Mouse (Mus musculus) intestine, embryonic 16.5 days (tissue): ENCODE measurements around the gene Bcl11a. TPM values are rescaled to one million over a fixed set of nuclear protein-coding genes. Genes with fewer than 3 reads are reported as not detected.

Source experiments
- ATAC-seq: fragments of 200-750 bp; cut with Nextera tagmentation; 2 replicates; pipeline ENCODE4 v1.8.0; 2017; ENCODE audit warnings: moderate TSS enrichment, moderate library complexity
- H3K27ac ChIP-seq: fragments of 300-500 bp; sonication (generic); 2 replicates; pipeline ENCODE4 v1.5.1; 2014; ENCODE audit warnings: mild to moderate bottlenecking, low read length
- H3K27me3 ChIP-seq: fragments of 300-500 bp; sonication (generic); replicated peaks from 2 replicates; pipeline ENCODE4 v1.6.1; 2014; ENCODE audit warnings: low read length, control low read depth, mixed read lengths; ENCODE audit not compliant: control insufficient read depth, insufficient read depth
- H3K36me3 ChIP-seq: fragments of 300-500 bp; sonication (generic); 2 replicates; pipeline ENCODE4 v1.6.1; 2014; ENCODE audit warnings: low read length, control low read depth; ENCODE audit not compliant: control insufficient read depth, insufficient read depth
- H3K4me1 ChIP-seq: fragments of 300-500 bp; sonication (generic); 2 replicates; pipeline ENCODE4 v1.6.1; 2014; ENCODE audit warnings: low read length, control low read depth, mixed read lengths; ENCODE audit not compliant: control insufficient read depth, insufficient read depth
- H3K4me2 ChIP-seq: fragments of 300-500 bp; sonication (generic); 2 replicates; pipeline ENCODE4 v1.6.1; 2014; ENCODE audit warnings: low read depth, low read length, control low read depth
- H3K4me3 ChIP-seq: fragments of 300-500 bp; sonication (generic); 2 replicates; pipeline ENCODE4 v1.5.1; 2014; ENCODE audit warnings: mild to moderate bottlenecking, low read length
- H3K9ac ChIP-seq: fragments of 300-500 bp; sonication (generic); 2 replicates; pipeline ENCODE4 v1.6.1; 2014; ENCODE audit warnings: low read depth, low read length
- H3K9me3 ChIP-seq: fragments of 300-500 bp; sonication (generic); 2 replicates; pipeline ENCODE4 v1.6.1; 2016; ENCODE audit warnings: low read length, control low read depth; ENCODE audit not compliant: control insufficient read depth
- WGBS: fragments of 180-500 bp; shearing (Covaris S2); extraction: QIAGEN DNeasy Blood & Tissue Kit; methylation state at CpG from one replicate; pipeline ENCODE4 v1.1.7; 2014; 5-methylcytosine and 5-hydroxymethylcytosine counted together
- polyA plus RNA-seq: library from polyadenylated mRNA; unstranded; fragments of >200 nt; fragmentation: Nextera tagmentation; extraction: Ambion mirVana; gene quantifications from 2 replicates; pipeline ENCODE4 v1.2.1, GENCODE M21; 2015

Gene Bcl11a
- polyA plus RNA-seq, 1 experiment from 2014 or later = 14.8 TPM

DNA sequence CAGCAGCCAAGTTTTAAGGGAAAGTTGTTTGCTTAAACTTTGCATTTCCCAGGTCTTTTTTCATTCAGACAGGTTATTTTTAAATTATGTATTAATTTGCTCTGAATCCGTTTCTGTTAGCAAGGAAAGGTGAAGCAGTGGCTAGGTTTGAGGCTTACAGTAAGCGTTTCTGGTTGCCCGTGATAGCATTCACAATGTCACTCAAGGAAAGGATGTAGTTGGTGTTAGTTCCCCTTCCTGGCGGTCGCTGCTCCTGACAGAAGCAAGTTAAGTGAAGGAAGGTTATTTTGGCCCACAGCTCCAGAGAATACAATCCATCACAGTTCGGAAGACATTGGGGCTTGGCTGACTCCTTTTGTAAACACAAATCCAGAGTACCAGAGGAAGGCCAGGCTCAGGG, 61.6 kb downstream of the Bcl11a start:
- Histone ChIP-seq H3K9me3 (peaks cover 6% of the 10 kb centered on the region; the same call in 1 of the 2 replicates), H3K27ac (no peak overlapping the region), H3K36me3 (0 out of 2 replicates have a peak, but pooled peaks cover 3% of the 10 kb centered on the region), H3K27me3 (no peaks in the 10 kb centered on the region), H3K4me2 (no peak overlapping the region), H3K9ac (no peak overlapping the region), H3K4me3 (no peak overlapping the region), H3K4me1 (peaks cover 8% of the 10 kb centered on the region)
- WGBS = 69% methylated on average over 6 of the region's 6 CpGs
- no peak for ATAC-seq

DNA sequence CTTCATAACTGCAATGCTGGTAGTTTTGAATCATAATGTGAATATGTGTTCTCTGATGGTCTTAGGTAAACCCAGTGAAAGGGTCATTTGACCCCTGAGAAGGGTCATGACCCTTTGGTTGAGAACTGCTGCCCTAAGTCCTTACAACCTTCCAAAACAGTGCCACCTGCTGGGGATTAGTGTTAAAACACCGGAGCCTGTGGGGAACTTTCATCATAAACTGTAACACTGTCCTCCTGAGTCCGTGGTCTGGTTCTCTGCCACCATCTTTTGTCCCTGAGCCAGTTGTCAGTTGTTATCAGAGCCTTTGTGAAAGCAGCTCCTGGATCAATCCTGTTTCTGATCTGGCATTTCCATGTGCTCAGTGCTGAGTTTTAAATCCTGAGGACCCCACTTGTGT, 62.1 kb downstream of the Bcl11a start:
- H3K27ac ChIP-seq = no peak overlapping the region
- H3K27me3 ChIP-seq = no peaks in the 10 kb centered on the region
- H3K4me1 ChIP-seq = peaks cover 8% of the 10 kb centered on the region
- H3K9me3 ChIP-seq = peaks cover 6% of the 10 kb centered on the region; the same call in 1 of the 2 replicates
- no peak overlapping the region for H3K4me3 ChIP-seq
- no peak overlapping the region for H3K9ac ChIP-seq
- WGBS = 95% methylated on average over 2 of the region's 2 CpGs
- H3K36me3 ChIP-seq = 0 out of 2 replicates have a peak, but pooled peaks cover 3% of the 10 kb centered on the region
- ATAC-seq = no peak
- H3K4me2 ChIP-seq = no peak overlapping the region

DNA sequence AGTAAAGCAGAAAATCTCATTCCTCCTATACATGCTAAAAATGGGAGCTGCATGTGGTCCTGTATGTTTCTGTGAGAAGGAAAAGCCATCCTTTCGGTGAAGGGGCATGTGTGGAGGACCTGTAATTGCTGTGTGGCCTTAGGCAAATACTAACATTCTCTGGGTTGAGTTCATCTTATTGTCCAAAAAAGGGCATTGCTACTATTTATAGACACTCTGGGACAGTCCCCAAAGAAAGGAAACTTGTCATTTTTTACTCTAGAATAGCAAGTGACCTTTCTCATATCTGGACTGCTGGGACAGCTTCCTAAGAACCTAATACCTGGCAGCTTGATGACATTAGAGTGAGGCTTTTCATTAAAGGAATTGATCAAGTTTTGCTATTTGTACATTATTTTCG, 63.1 kb downstream of the Bcl11a start:
- Histone ChIP-seq H3K9ac (no peak overlapping the region), H3K9me3 (peaks cover 6% of the 10 kb centered on the region; the same call in 1 of the 2 replicates), H3K36me3 (0 out of 2 replicates have a peak, but pooled peaks cover 3% of the 10 kb centered on the region), H3K4me3 (no peak overlapping the region), H3K4me1 (peaks cover 13% of the 10 kb centered on the region), H3K27ac (no peak overlapping the region), H3K27me3 (no peaks in the 10 kb centered on the region), H3K4me2 (no peak overlapping the region)
- no peak for ATAC-seq
- WGBS = 88% methylated on average over 2 of the region's 2 CpGs

DNA sequence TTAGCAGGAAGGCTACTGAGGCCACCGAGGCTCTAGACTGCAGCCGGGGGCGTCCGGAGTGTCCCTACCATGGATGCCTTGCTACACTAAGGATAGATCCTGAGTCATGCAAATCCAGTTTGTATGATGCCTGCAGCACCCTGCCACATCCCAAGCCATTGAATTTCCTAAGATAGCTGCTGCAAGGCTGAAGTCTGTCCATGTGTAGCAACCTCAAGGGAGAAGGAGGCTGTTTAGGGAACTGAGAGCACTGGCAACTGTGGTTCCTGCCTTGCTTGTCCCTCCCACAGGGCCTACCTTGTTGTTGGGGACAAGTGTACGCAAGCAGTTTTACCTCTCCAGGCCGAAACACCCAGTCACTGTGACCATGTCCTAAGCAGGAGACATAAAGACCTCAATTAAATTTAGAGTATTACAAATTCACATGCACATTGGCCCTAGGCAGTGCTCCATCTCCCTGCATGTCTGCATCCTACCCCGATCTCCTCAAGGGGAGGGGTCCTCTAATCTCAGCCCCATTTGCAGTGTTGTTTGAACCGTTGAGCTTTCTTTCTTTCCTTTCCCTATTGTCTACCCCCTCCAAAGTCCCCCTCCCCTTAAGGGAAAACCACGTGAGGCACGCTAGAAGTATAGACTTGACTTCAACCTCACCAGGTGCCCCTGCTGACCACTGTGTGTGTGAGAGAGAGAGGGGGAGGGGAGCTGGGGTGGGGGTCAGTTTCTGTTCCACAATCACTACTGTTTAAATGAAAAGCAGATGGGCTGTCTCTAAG, 63.8 kb downstream of the Bcl11a start:
- H3K9ac ChIP-seq = no peak overlapping the region
- no peak overlapping the region for H3K27ac ChIP-seq
- 0 out of 2 replicates have a peak, but pooled peaks cover 3% of the 10 kb centered on the region for H3K36me3 ChIP-seq
- 78% methylated on average over 10 of the region's 10 CpGs for WGBS
- ATAC-seq = no peak
- H3K27me3 ChIP-seq = no peaks in the 10 kb centered on the region
- H3K4me2 ChIP-seq = no peak overlapping the region
- H3K9me3 ChIP-seq = peaks cover 6% of the 10 kb centered on the region; the same call in 1 of the 2 replicates
- H3K4me3 ChIP-seq = no peak overlapping the region
- H3K4me1 ChIP-seq = peaks cover 8% of the 10 kb centered on the region; the same call in 1 of the 2 replicates

DNA sequence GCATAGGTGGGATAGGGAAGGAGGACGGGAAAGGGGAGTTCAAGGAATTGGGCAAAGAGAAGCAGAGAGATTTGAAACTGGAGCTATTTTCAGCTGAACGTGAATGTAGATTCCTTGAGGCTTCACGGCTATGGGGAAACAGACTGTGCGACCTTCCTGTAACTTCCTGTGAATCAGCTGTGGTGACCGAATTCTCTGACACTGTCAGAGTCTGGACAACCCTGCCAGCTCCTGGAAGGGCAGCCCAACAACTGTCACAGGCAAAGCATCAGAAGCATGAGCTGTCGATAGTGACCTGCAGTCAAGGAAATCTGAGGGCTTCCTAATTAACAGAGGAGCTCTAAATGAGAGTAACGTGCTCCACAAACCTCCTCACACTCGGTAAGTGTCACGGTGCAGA, 64.5 kb downstream of the Bcl11a start:
- no peak overlapping the region for H3K4me3 ChIP-seq
- ATAC-seq = no peak
- 59% methylated on average over 9 of the region's 9 CpGs for WGBS

DNA sequence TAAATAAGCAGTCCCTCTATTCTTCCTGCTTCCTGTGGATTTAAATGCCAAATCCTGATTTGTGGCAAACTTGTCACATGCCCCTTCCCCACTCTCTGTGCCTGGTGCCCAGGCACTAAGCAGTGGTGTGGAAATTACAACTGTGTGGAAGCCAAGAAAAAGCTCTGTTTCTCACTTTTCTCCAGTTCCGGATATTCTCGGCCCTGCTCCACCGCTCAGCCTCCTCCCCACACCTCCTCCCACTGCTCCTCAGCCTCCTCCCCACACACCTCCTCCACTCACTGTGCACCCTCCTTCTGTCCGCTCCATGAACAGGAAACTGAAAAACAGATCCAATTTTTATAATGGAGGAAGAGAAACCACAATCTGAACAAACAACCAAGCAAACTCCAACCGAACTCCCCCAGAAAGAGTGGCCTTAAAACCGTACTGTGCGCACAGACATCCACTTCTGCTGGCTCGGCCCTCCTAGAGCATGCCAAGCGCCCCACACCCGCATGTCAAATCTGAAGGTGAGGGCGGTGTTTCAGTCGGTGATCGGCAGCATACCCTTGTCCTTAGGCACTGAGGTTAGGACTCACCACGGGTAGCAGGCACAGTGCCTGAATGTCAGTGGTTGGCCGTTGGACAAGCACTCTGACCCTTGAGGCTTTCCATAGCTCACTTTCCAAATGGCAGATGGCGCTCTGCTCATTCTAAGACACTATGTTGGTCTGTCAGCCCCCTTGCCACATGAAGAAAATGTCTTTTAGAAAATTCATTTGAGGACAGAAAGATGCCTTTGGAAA, 66.5 kb downstream of the Bcl11a start:
- no peak for ATAC-seq
- Histone ChIP-seq H3K36me3 (0 out of 2 replicates have a peak, but pooled peaks cover 3% of the 10 kb centered on the region), H3K9ac (no peak overlapping the region), H3K4me1 (peaks cover 24% of the 10 kb centered on the region), H3K9me3 (peaks cover 6% of the 10 kb centered on the region; the same call in 1 of the 2 replicates), H3K27me3 (no peaks in the 10 kb centered on the region), H3K4me2 (no peak overlapping the region), H3K27ac (no peak overlapping the region), H3K4me3 (no peak overlapping the region)
- 79% methylated on average over 16 of the region's 16 CpGs for WGBS

More for the DNA sequence above, 64.5 kb downstream of the Bcl11a start:
- Histone ChIP-seq H3K4me1 (peaks cover 13% of the 10 kb centered on the region), H3K27me3 (no peaks in the 10 kb centered on the region), H3K9ac (no peak overlapping the region), H3K36me3 (0 out of 2 replicates have a peak, but pooled peaks cover 3% of the 10 kb centered on the region), H3K4me2 (no peak overlapping the region), H3K27ac (no peak overlapping the region), H3K9me3 (peaks cover 6% of the 10 kb centered on the region; the same call in 1 of the 2 replicates)

DNA sequence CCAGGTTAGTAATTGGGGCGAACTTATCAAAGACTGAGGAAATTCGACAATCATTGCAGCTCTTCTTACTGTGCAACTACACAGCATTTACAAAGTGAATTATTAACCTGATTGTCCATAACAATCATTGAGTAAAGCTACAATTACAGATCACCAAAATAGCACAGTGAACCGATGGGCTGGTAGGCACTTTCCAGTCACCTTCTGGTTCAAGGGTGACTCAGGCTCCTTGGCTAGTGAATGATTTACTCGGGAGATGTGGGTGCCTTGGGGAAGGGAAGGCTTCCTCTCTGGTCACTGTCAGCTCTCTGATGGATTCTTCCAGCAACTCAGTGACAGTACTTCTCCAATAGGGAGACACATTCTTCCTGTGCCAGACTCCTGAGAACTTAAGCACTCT, 68.2 kb downstream of the Bcl11a start:
- ATAC-seq = peak; percentile 93
- no peak overlapping the region for H3K9ac ChIP-seq
- H3K27ac ChIP-seq = peak overlapping the region; percentile 87
- H3K36me3 ChIP-seq = no peaks in the 10 kb centered on the region
- WGBS = 56% methylated on average over 4 of the region's 4 CpGs
- no peak overlapping the region for H3K4me3 ChIP-seq
- 0 out of 2 replicates have a peak overlapping the region, but pooled peaks have one; percentile 11 for H3K4me2 ChIP-seq
- no peaks in the 10 kb centered on the region for H3K9me3 ChIP-seq
- H3K4me1 ChIP-seq = peaks cover 24% of the 10 kb centered on the region
- no peaks in the 10 kb centered on the region for H3K27me3 ChIP-seq

DNA sequence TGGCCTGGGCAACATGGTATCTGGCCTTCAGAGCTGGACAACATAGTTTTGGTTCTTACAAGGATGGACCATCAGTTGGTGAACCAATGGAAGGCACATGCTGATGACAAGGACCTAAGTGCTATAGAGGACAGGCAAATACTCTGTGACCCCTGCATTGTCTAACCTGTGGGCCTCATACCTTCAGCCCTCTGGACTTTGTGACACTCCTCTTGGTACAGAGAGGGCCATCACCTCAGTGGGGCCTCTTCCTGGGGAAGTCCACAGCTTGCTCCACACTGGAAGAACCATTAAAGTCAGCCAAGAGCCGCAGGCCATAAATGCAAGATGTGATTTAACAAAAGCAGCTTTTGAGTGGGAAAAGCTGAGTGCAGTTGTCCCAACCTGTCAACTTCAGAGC, 68.6 kb downstream of the Bcl11a start:
- H3K4me2 ChIP-seq = peak overlapping the region; percentile 11; the same call in 1 of the 2 replicates
- peak; percentile 94 for ATAC-seq
- peak overlapping the region; percentile 87 for H3K27ac ChIP-seq
- H3K36me3 ChIP-seq = no peaks in the 10 kb centered on the region
- H3K9me3 ChIP-seq = no peaks in the 10 kb centered on the region
- peaks cover 24% of the 10 kb centered on the region for H3K4me1 ChIP-seq
- no peak overlapping the region for H3K4me3 ChIP-seq
- H3K9ac ChIP-seq = no peak overlapping the region
- WGBS = 62% methylated on average over 1 of the region's 1 CpGs
- no peaks in the 10 kb centered on the region for H3K27me3 ChIP-seq

DNA sequence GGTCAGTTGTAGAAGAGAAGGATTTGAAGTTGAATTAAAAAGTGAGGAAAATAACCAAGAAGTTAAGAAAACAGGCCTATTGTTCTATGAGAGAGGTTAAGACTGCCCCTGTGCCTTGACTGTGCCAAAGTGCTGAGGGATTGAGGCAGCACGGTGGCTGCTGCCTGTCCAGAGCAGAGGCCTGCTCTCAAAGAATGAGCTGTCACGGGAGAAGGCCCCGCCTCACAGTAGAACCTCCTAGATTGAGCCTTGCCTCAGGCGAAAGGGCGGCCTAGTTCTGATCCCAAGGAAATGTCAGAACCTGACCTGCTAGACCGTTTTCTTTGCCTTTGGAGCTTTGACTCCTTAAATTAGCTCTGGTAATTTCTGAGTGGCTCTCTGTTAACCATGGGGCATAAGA, 69.8 kb downstream of the Bcl11a start:
- 74% methylated on average over 6 of the region's 6 CpGs for WGBS
- no peaks in the 10 kb centered on the region for H3K27me3 ChIP-seq
- H3K4me3 ChIP-seq = no peak overlapping the region

More for the DNA sequence above, 69.8 kb downstream of the Bcl11a start:
- Histone ChIP-seq H3K9ac (no peak overlapping the region), H3K27ac (peak overlapping the region; percentile 87; the same call in 1 of the 2 replicates), H3K4me1 (peaks cover 24% of the 10 kb centered on the region), H3K36me3 (no peaks in the 10 kb centered on the region), H3K9me3 (no peaks in the 10 kb centered on the region), H3K4me2 (no peak overlapping the region)
- ATAC-seq = no peak
